Mouse (Mus musculus) embryonic fibroblast, embryonic 13.5 days (primary cell): Measurements from ENCODE around the gene Tuba1c. TPM values are rescaled to one million over a fixed set of nuclear protein-coding genes. Genes with fewer than 3 reads are reported as not detected.
"Not testable (repeated sequence)": the region's sequence is repeated elsewhere in the genome, so short reads cannot be mapped to it uniquely, and the experiment has no call there.

Source experiments
- H3K27ac ChIP-seq: 2 replicates; pipeline ENCODE4 v1.5.1; 2012; ENCODE audit warnings: low read length, control low read depth, inconsistent platforms; ENCODE audit not compliant: insufficient read depth
- H3K4me1 ChIP-seq: 2 replicates; pipeline ENCODE4 v1.6.1; 2011; ENCODE audit warnings: low read length; ENCODE audit not compliant: control insufficient read depth, insufficient read depth
- H3K4me3 ChIP-seq: 2 replicates; pipeline ENCODE4 v1.5.1; 2011; ENCODE audit warnings: mild to moderate bottlenecking, control low read depth, low read length; ENCODE audit not compliant: insufficient read depth
- CTCF ChIP-seq: IDR thresholded peaks from 2 replicates; pipeline ENCODE4 v1.5.1; 2011; ENCODE audit warnings: mild to moderate bottlenecking, control low read depth, low read length, moderate library complexity, borderline replicate concordance; ENCODE audit not compliant: insufficient read depth
- POLR2A ChIP-seq: IDR thresholded peaks from 2 replicates; pipeline ENCODE4 v1.6.1; 2011; ENCODE audit warnings: low read depth, mild to moderate bottlenecking, control low read depth, low read length, moderate library complexity
- polyA plus RNA-seq: library from polyadenylated mRNA; stranded (reverse); fragments of >200 nt; gene quantifications from 2 replicates; pipeline ENCODE4 v1.2.4, GENCODE M21; 2011; ENCODE audit warnings: low read depth; ENCODE audit not compliant: missing spikeins, insufficient read length

The Tuba1c gene
- polyA plus RNA-seq, 1 experiment = 171 TPM

DNA sequence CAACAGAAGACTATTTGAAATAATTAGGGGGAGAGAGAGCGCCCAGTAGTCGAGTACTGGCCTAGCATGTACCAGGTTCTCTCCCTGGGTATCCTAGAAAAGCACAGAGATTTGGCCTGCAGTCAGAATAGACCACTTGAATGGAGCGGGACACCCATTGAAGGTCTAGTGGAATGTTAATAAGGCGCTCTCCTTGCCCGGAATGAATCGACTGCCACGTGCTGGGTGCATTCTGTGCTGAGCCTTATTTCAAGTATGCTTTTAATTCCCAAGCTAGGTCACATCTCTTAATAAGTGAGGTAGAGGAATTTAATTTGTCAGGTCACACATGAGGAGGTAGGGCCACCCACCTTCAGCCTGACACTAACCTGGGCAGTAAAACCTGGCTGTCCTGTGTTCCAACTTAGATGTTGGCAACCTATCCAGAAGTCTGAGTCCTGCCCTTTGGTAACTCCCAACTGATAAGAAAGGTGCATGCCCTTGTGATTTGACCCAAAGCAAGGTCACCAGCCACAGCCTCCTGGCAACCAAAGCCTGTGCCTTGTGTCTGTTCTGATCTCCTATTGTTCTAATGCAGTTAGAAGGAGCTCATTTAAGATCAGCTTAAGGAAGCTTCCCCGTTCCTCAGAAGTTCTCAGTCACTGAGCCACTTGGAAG, 6.7 kb downstream of the Tuba1c start:
- Histone ChIP-seq H3K4me3 (no peak overlapping the region), H3K4me1 (peaks cover 4% of the 10 kb centered on the region), H3K27ac (no peak overlapping the region)
- no peak for TF ChIP-seq CTCF
- TF ChIP-seq POLR2A = no peak

DNA sequence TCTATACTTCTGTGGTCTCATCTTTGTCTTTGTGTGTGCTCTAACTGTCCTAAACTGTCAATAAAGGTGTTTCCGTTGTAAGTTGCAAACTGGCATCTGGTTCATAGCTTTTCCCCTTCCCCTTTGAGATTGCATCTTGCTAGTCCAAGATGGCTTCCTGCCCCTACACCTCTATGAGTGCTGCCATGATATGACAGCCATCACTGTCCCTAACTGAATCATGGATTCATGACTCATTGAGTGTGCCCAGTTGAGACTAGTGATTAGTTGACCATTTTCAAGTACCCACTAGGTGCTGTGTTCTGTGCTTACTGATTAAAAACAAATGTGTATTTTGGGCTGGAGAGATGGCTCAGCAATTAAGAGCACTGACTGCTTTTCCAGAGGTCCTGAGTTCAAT, 8.3 kb downstream of the Tuba1c start:
- H3K4me1 ChIP-seq = no peaks in the 10 kb centered on the region
- no peak overlapping the region for H3K4me3 ChIP-seq
- TF ChIP-seq CTCF (no peak), POLR2A (no peak)
- H3K27ac ChIP-seq = no peak overlapping the region

DNA sequence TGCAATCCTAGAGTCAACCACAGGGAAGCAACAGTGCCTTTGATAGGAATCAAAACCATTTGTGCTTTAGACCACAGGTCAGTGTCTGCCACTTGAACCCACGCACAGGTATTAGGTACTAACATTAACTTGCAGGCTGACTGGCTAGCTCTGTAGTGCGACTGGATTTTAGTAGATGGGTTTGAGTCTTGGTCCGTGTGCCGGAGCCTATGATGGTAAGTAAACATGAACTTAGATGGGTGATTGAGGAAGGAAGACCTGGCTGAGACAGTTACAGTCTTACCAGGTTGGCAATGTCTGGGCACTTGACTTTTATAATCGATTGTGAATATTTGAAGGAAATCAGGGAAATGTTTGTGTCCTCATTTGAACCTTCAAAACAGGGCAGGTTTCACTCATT, 9.1 kb downstream of the Tuba1c start:
- Histone ChIP-seq H3K4me1 (no peaks in the 10 kb centered on the region), H3K27ac (no peak overlapping the region), H3K4me3 (no peak overlapping the region)
- TF ChIP-seq CTCF (no peak), POLR2A (no peak)

DNA sequence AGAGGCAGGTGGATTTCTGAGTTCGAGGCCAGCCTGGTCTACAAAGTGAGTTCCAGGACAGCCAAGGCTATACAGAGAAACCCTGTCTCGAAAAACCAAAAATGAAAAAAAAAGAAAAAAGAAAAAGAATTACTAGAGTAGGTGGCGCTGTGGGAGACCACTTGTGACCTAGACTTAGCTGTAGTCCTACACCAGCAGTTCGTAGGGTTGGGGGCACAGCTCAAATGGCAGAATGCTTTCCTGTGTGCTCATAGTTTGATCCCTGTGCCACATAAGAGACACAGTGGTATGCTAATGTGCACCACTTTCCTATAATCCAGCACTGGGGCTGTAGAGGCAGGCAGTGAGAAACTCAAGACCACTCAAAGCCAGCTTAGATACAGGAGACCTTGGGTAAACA, 9.6 kb downstream of the Tuba1c start:
- Histone ChIP-seq H3K4me1 (no peaks in the 10 kb centered on the region; the same call in 1 of the 2 replicates), H3K4me3 (no peak overlapping the region), H3K27ac (no peak overlapping the region)
- TF ChIP-seq CTCF (no peak), POLR2A (no peak)

DNA sequence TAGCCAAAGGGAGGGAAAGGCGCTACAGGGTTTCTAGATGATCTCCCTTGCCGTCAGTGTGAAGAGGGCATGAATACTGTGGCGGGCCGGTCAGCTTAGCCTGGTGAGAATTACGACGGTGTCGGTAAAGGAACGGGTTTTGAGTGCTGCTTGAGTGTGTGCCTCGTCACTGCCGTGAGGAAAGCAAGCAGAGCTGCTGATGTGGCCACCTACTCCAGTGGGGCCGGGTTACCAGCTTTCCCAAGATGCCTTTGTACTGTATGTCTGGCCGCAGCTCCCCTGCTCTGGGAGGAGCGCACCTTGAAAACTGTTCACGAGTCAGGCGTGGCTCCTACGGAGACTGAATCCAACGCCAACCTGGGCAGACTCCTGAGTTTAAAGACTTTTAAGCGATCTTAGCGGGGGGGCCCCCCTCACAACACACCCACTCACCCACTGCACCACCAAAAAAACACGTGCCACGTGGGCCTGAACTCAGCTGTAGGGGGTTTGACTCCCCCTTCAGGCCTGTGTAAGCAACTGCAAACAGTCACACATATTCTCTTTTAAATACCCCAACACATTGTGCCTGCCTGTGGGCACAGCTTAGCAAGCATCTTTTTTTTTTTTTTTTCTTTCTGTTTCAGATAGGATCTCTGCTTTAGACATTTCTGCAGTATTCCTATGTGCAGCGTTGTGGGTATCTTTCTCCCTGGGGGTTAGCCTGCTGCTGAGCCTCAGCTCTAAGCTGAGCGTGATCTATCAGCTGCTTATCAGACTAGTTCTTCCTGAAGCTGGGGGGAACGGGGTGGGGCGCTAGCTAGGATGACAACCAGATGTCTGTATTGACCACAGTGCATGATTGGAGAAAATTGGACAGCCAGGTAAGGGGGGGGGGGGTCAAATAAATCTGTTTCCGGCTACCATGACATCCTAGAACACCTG, 10.6 kb downstream of the Tuba1c start:
- H3K27ac ChIP-seq = no peak overlapping the region
- H3K4me1 ChIP-seq = peaks cover 3% of the 10 kb centered on the region; the same call in 1 of the 2 replicates
- 0 out of 2 replicates have a peak, but pooled peaks have one; percentile 5 for TF ChIP-seq CTCF
- no peak for TF ChIP-seq POLR2A
- H3K4me3 ChIP-seq = no peak overlapping the region

DNA sequence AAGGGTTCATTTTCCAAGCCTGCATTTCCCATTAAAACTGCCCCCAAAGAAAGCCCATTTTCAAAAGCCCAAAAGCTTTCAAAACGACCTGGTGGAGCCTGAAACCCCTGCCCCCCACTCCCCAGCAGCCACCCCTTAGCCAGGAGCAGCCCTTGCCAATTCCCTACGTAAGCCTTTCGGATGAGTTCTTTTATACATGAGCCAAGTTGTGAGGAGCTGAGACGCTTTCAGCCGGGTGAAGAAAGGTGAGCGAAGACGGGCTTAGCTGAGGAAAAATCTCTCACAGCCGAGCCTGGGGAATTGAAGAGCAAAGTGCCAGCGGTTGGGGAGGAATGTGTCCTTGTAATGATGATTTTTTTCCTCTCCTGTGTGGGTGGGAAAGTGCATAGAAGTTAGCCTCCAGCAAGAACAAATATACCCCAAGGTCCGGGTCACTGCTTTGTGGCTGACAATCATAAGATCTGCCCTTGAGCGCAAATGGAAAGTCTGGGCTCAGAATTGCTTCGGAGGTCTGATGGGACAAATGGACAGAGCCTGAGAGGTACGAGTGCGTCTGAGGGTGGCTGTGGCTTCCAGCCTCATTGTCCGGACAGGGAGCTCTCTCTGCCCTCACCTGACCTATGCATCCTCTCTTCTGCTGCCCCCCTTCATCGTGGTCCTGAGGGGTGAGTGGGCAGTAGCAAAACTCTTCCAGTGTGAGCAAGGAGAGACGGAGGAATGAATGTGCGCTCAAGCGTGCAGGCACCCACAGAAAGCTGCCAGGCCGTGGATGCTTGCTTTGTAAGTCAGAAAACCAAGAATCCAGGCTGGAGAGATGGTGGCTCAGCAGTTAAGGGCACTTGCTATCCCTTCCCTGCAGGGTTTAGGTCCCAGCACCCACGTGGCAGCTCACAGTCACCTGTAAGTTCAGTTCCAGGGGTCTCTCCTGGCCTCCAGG, 11.5 kb downstream of the Tuba1c start:
- Histone ChIP-seq H3K27ac (peak overlapping the region; percentile 1; the same call in 1 of the 2 replicates), H3K4me3 (no peak overlapping the region), H3K4me1 (peaks cover 3% of the 10 kb centered on the region; the same call in 1 of the 2 replicates)
- TF ChIP-seq POLR2A (no peak), CTCF (no peak)

DNA sequence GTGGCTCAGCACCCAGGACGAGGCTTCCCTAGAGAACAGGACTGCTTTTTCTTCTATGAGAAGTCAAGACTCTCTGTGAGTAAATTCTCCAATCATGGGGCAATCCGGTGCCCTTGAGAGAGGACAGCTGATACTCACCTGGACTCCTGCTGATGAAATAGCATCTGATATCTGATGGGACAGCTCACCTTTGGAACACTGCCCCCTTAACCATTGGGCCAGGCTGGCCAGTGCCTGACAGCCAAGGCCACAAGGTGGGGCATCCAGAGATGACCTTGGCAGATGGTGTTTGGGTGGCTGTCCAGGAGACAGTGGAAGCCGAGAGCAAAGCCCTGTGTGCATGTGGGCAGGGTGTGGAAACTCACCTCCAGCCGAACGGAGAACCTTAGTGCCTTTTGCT, 12.6 kb downstream of the Tuba1c start:
- Histone ChIP-seq H3K27ac (no peak overlapping the region), H3K4me3 (no peak overlapping the region), H3K4me1 (peaks cover 3% of the 10 kb centered on the region; the same call in 1 of the 2 replicates)
- no peak for TF ChIP-seq POLR2A
- no peak for TF ChIP-seq CTCF

DNA sequence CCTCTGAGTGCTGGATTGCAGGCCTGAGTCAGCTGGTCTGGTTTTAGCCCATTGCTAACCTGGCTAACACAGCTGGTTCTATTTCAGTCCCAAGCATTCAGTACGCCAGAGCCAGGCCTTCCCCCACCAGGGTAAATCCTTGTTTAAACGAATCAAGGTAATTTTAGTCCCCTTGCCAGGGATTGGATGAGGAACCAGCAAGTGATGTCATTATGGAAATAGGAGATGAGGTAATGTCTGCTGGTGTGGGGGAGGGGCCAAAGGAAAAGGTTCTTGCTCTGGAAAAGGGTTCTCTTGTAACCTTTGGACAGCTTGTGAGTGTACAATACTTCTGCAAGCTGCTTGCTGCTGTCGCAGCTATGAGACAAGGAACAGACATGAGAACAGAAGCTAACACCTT, 15.2 kb downstream of the Tuba1c start:
- H3K4me1 ChIP-seq = peaks cover 3% of the 10 kb centered on the region; the same call in 1 of the 2 replicates
- no peak overlapping the region for H3K4me3 ChIP-seq
- no peak overlapping the region for H3K27ac ChIP-seq
- TF ChIP-seq POLR2A (no peak), CTCF (no peak)

DNA sequence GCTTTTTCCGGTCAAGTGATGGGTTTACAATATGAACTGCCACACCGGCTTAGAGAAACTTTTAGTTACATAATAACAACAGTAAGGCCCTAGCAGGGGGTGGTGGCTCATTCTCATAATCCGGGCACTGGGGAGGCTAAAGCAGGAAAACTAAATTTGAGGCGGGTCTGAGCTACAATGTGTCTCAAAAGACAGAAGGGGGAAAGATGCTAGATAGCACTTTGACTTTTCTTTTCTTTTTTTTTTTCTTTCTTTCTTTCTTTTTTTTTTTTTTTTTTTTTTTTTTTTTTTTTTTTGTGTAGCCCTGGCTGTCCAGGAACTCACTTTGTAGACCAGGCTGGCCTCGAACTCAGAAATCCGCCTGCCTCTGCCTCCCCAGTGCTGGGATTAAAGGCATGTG, 16.0 kb downstream of the Tuba1c start:
- not testable (repeated sequence) for H3K4me3 ChIP-seq, H3K27ac ChIP-seq, H3K4me1 ChIP-seq
